ENCODE assay signal across 30 mouse cellular contexts in genomic region chr11:97775186-97775585, GRCm38 (mm10). TPM values are rescaled to one million over a fixed set of nuclear protein-coding genes. Genes with fewer than 3 reads are reported as not detected.
DNase-seq lines count a peak whose midpoint lies in the region; ATAC-seq and TF ChIP-seq lines count a peak whose summit lies in the region.
"Had no signal": no experiment of that assay in that cellular context is flagged by ENCODE, and none has a peak within 500 bp of the region (broad histone marks: within the 10 kb centered on the region; RNA-seq: fewer than 3 reads in every experiment).

No protein-coding gene starts in this region.

- 76% methylated on average over 13 of the region's 13 CpGs for WGBS in hindbrain, embryonic 10.5 days
- WGBS in hindbrain, embryonic 13.5 days = 75% methylated on average over 13 of the region's 13 CpGs
- WGBS in midbrain, embryonic 10.5 days = 77% methylated on average over 13 of the region's 13 CpGs
- 75% methylated on average over 13 of the region's 13 CpGs for WGBS in midbrain, postnatal 0 days

- H3K27ac ChIP-seq in hindbrain, embryonic 10.5 days = peak overlapping the region; percentile 57; the same call in 1 of the 2 replicates
- no peak overlapping the region for H3K27ac ChIP-seq in hindbrain, embryonic 13.5 days
- H3K27ac ChIP-seq in midbrain, embryonic 10.5 days (replicated peaks) = 0 out of 2 replicates have a peak overlapping the region, but pooled peaks have one; percentile 28
- H3K27ac ChIP-seq in midbrain, postnatal 0 days (ENCODE audit: low read depth, low read length) = no peak overlapping the region
- H3K27ac ChIP-seq: heart, adult 2 months; heart, embryonic 13.5 days; hindbrain, embryonic 14.5 days; kidney, postnatal 0 days; left cerebral cortex, adult 2 months; limb, embryonic 15.5 days; neural tube, embryonic 15.5 days had no signal

- DNase-seq in hindbrain, embryonic 10.5 days (ENCODE audit: low spot score) = no peak
- no peak for DNase-seq in midbrain, embryonic 10.5 days (ENCODE audit: low spot score)
- DNase-seq in midbrain, postnatal 0 days (ENCODE audit: low spot score) = no peak
- peak; percentile 61 for DNase-seq in ZHBTc4 (ENCODE audit: low read depth, low spot score)
- DNase-seq in frontal cortex, postnatal 14 days (ENCODE audit: low spot score in 2 of 2) = no peak
- DNase-seq in spleen, postnatal 4 days (ENCODE audit: low spot score in 2 of 2) = no peak
- DNase-seq: adrenal gland, postnatal 25 days; cerebellum, adult 9-11 months; gastrocnemius, postnatal 36 days; heart, adult 2 months; heart, postnatal 14 days; kidney, adult 11 months; left cerebral cortex, postnatal 4 days; lung, postnatal 14 days; right cerebral cortex, adult 18-20 months had no signal

- no peak overlapping the region for H3K4me3 ChIP-seq in hindbrain, embryonic 10.5 days
- no peak overlapping the region for H3K4me3 ChIP-seq in hindbrain, embryonic 13.5 days
- H3K4me3 ChIP-seq in midbrain, embryonic 10.5 days = no peak overlapping the region
- no peak overlapping the region for H3K4me3 ChIP-seq in midbrain, postnatal 0 days (ENCODE audit: low read depth, low read length)
- H3K4me3 ChIP-seq: heart, adult 2 months; heart, embryonic 13.5 days; left cerebral cortex, adult 2 months; limb, embryonic 15.5 days; megakaryocyte, embryonic 14.5 days; neural tube, embryonic 15.5 days had no signal

- H3K9me3 ChIP-seq in hindbrain, embryonic 10.5 days = no peaks in the 10 kb centered on the region
- no peaks in the 10 kb centered on the region for H3K9me3 ChIP-seq in hindbrain, embryonic 13.5 days
- no peaks in the 10 kb centered on the region for H3K9me3 ChIP-seq in midbrain, embryonic 10.5 days (replicated peaks)
- no peaks in the 10 kb centered on the region for H3K9me3 ChIP-seq in midbrain, postnatal 0 days (ENCODE audit: low read length)
- H3K9me3 ChIP-seq: heart, embryonic 13.5 days; limb, embryonic 15.5 days; megakaryocyte, embryonic 14.5 days; neural tube, embryonic 15.5 days had no signal

- H3K4me2 ChIP-seq in hindbrain, embryonic 13.5 days = no peak overlapping the region
- H3K4me2 ChIP-seq in midbrain, postnatal 0 days (ENCODE audit: low read depth, low read length, poor library complexity, severe bottlenecking) = no peak overlapping the region
- H3K4me2 ChIP-seq: heart, embryonic 13.5 days; hindbrain, embryonic 14.5 days; limb, embryonic 15.5 days; neural tube, embryonic 15.5 days had no signal

- TF ChIP-seq CTCF in midbrain, postnatal 0 days (IDR thresholded peaks at IDR 0.05) = no peak

- H3K36me3 ChIP-seq in hindbrain, embryonic 10.5 days = peaks cover 52% of the 10 kb centered on the region
- H3K36me3 ChIP-seq in hindbrain, embryonic 13.5 days = peaks cover 51% of the 10 kb centered on the region
- peaks cover 56% of the 10 kb centered on the region for H3K36me3 ChIP-seq in midbrain, embryonic 10.5 days
- peaks cover 24% of the 10 kb centered on the region for H3K36me3 ChIP-seq in midbrain, postnatal 0 days (ENCODE audit: insufficient read depth, low read length)

- peaks cover 17% of the 10 kb centered on the region for H3K4me1 ChIP-seq in hindbrain, embryonic 10.5 days (replicated peaks)
- peaks cover 10% of the 10 kb centered on the region for H3K4me1 ChIP-seq in hindbrain, embryonic 13.5 days (replicated peaks)
- H3K4me1 ChIP-seq in midbrain, embryonic 10.5 days = peaks cover 17% of the 10 kb centered on the region
- no peaks in the 10 kb centered on the region; the same call in 1 of the 2 replicates for H3K4me1 ChIP-seq in midbrain, postnatal 0 days (ENCODE audit: insufficient read depth, low read length)

- H3K27me3 ChIP-seq in hindbrain, embryonic 10.5 days (ENCODE audit: insufficient read depth, poor library complexity, severe bottlenecking) = no peaks in the 10 kb centered on the region
- no peaks in the 10 kb centered on the region for H3K27me3 ChIP-seq in hindbrain, embryonic 13.5 days
- no peaks in the 10 kb centered on the region for H3K27me3 ChIP-seq in midbrain, embryonic 10.5 days (ENCODE audit: low read depth, poor library complexity, severe bottlenecking)
- H3K27me3 ChIP-seq in midbrain, postnatal 0 days (ENCODE audit: insufficient read depth, low read length) = no peaks in the 10 kb centered on the region
- H3K27me3 ChIP-seq: heart, embryonic 13.5 days; limb, embryonic 15.5 days; megakaryocyte, embryonic 14.5 days; neural tube, embryonic 15.5 days had no signal

- ATAC-seq in hindbrain, embryonic 13.5 days (ENCODE audit: low FRiP score) = no peak
- no peak for ATAC-seq in midbrain, postnatal 0 days (ENCODE audit: low FRiP score)
- ATAC-seq in megakaryocyte-erythroid progenitor cell, adult 5-6 weeks (replicated peaks; ENCODE audit: low FRiP score, low TSS enrichment, poor library complexity, severe bottlenecking) = 0 out of 2 replicates have a peak, but pooled peaks have one; percentile 17
- ATAC-seq: CD4-positive, CD25-positive, alpha-beta regulatory T cell, adult 4 months had no signal

- H3K9ac ChIP-seq in hindbrain, embryonic 13.5 days = no peak overlapping the region
- no peak overlapping the region for H3K9ac ChIP-seq in midbrain, postnatal 0 days (replicated peaks; ENCODE audit: low read length, poor library complexity, severe bottlenecking)
- H3K9ac ChIP-seq: heart, embryonic 13.5 days; hindbrain, embryonic 14.5 days; limb, embryonic 15.5 days; neural tube, embryonic 15.5 days had no signal

RNA-seq across cellular contexts. Expression of gene 1700001P01Rik, which starts 0.5 kb away (rescaled TPM):
- 0.37 and 0.80 TPM in 2 replicates for polyA plus RNA-seq in hindbrain, embryonic 10.5 days (2016; fragmentation: Nextera tagmentation; extraction: Ambion mirVana)
- 0.68 and 0.79 TPM in 2 replicates for polyA plus RNA-seq in hindbrain, embryonic 13.5 days (2015; fragmentation: Nextera tagmentation; extraction: Ambion mirVana)
- 0.20 and 0.46 TPM in 2 replicates for polyA plus RNA-seq in midbrain, embryonic 10.5 days (2016; fragmentation: Nextera tagmentation; extraction: Ambion mirVana)
- total RNA-seq in midbrain, postnatal 0 days (2014; rRNA removed) = not detected in 2 replicates
- 0.29 TPM in 1 of 2 replicates, not detected in the other for polyA plus RNA-seq in midbrain, postnatal 0 days (2015; fragmentation: Nextera tagmentation; extraction: Ambion mirVana)
- 0.89 TPM in 1 of 2 replicates, not detected in the other for total RNA-seq in megakaryocyte-erythroid progenitor cell, adult 5-6 weeks (2014; fragmentation: Nextera tagmentation)
- 2.4 TPM in 1 of 2 replicates, not detected in the other for total RNA-seq in megakaryocyte-erythroid progenitor cell, adult 5-6 weeks (2017)
- total RNA-seq: adrenal gland, postnatal 25 days; common myeloid progenitor, adult 5-6 weeks; gastrocnemius, adult 18-20 months; gastrocnemius, postnatal 36 days; heart, adult 2 months had no signal
- polyA plus RNA-seq: CD4-positive, CD25-positive, alpha-beta regulatory T cell, adult 4 months; heart, embryonic 13.5 days; kidney, postnatal 0 days; liver, embryonic 16.5 days; stomach, embryonic 16.5 days; thymus, postnatal 0 days had no signal

RNA-seq across cellular contexts. Expression of gene Rpl23, which starts 7.1 kb away (rescaled TPM):
- polyA plus RNA-seq in hindbrain, embryonic 10.5 days (2016; fragmentation: Nextera tagmentation; extraction: Ambion mirVana) = 381 and 439 TPM in 2 replicates
- polyA plus RNA-seq in hindbrain, embryonic 13.5 days (2015; fragmentation: Nextera tagmentation; extraction: Ambion mirVana) = 369 and 380 TPM in 2 replicates
- 378 and 451 TPM in 2 replicates for polyA plus RNA-seq in midbrain, embryonic 10.5 days (2016; fragmentation: Nextera tagmentation; extraction: Ambion mirVana)
- 177 and 224 TPM in 2 replicates for total RNA-seq in midbrain, postnatal 0 days (2014; rRNA removed)
- 308 and 329 TPM in 2 replicates for polyA plus RNA-seq in midbrain, postnatal 0 days (2015; fragmentation: Nextera tagmentation; extraction: Ambion mirVana)
- 2,091 and 2,156 TPM in 2 replicates for total RNA-seq in megakaryocyte-erythroid progenitor cell, adult 5-6 weeks (2014; fragmentation: Nextera tagmentation)
- 1,518 and 2,802 TPM in 2 replicates for total RNA-seq in megakaryocyte-erythroid progenitor cell, adult 5-6 weeks (2017)

RNA-seq across cellular contexts. Expression of gene Cwc25, which starts 8.8 kb away (rescaled TPM):
- polyA plus RNA-seq in hindbrain, embryonic 10.5 days (2016; fragmentation: Nextera tagmentation; extraction: Ambion mirVana) = 19.4 and 20.6 TPM in 2 replicates
- polyA plus RNA-seq in hindbrain, embryonic 13.5 days (2015; fragmentation: Nextera tagmentation; extraction: Ambion mirVana) = 17.6 and 18.3 TPM in 2 replicates
- 20.5 and 21.8 TPM in 2 replicates for polyA plus RNA-seq in midbrain, embryonic 10.5 days (2016; fragmentation: Nextera tagmentation; extraction: Ambion mirVana)
- total RNA-seq in midbrain, postnatal 0 days (2014; rRNA removed) = 11.8 and 16.0 TPM in 2 replicates
- 12.0 TPM in 2 replicates for polyA plus RNA-seq in midbrain, postnatal 0 days (2015; fragmentation: Nextera tagmentation; extraction: Ambion mirVana)
- total RNA-seq in megakaryocyte-erythroid progenitor cell, adult 5-6 weeks (2014; fragmentation: Nextera tagmentation) = 17.7 and 18.9 TPM in 2 replicates
- total RNA-seq in megakaryocyte-erythroid progenitor cell, adult 5-6 weeks (2017) = 20.4 and 23.3 TPM in 2 replicates

RNA-seq across cellular contexts. Expression of gene Lasp1, which starts 23.6 kb away (rescaled TPM):
- 77.7 and 90.1 TPM in 2 replicates for polyA plus RNA-seq in hindbrain, embryonic 10.5 days (2016; fragmentation: Nextera tagmentation; extraction: Ambion mirVana)
- polyA plus RNA-seq in hindbrain, embryonic 13.5 days (2015; fragmentation: Nextera tagmentation; extraction: Ambion mirVana) = 131 and 137 TPM in 2 replicates
- polyA plus RNA-seq in midbrain, embryonic 10.5 days (2016; fragmentation: Nextera tagmentation; extraction: Ambion mirVana) = 75.1 and 88.8 TPM in 2 replicates
- 206 and 216 TPM in 2 replicates for total RNA-seq in midbrain, postnatal 0 days (2014; rRNA removed)
- polyA plus RNA-seq in midbrain, postnatal 0 days (2015; fragmentation: Nextera tagmentation; extraction: Ambion mirVana) = 174 and 179 TPM in 2 replicates
- total RNA-seq in megakaryocyte-erythroid progenitor cell, adult 5-6 weeks (2014; fragmentation: Nextera tagmentation) = 15.7 and 20.4 TPM in 2 replicates
- total RNA-seq in megakaryocyte-erythroid progenitor cell, adult 5-6 weeks (2017) = 56.3 and 63.5 TPM in 2 replicates

RNA-seq across cellular contexts. Expression of gene Pip4k2b, which starts 30.7 kb away (rescaled TPM):
- polyA plus RNA-seq in hindbrain, embryonic 10.5 days (2016; fragmentation: Nextera tagmentation; extraction: Ambion mirVana) = 1.8 and 2.0 TPM in 2 replicates
- 4.3 and 4.7 TPM in 2 replicates for polyA plus RNA-seq in hindbrain, embryonic 13.5 days (2015; fragmentation: Nextera tagmentation; extraction: Ambion mirVana)
- 1.4 and 1.5 TPM in 2 replicates for polyA plus RNA-seq in midbrain, embryonic 10.5 days (2016; fragmentation: Nextera tagmentation; extraction: Ambion mirVana)
- total RNA-seq in midbrain, postnatal 0 days (2014; rRNA removed) = 149 and 166 TPM in 2 replicates
- polyA plus RNA-seq in midbrain, postnatal 0 days (2015; fragmentation: Nextera tagmentation; extraction: Ambion mirVana) = 4.1 and 5.2 TPM in 2 replicates
- total RNA-seq in megakaryocyte-erythroid progenitor cell, adult 5-6 weeks (2014; fragmentation: Nextera tagmentation) = 26.4 and 28.6 TPM in 2 replicates
- total RNA-seq in megakaryocyte-erythroid progenitor cell, adult 5-6 weeks (2017) = 24.3 and 26.6 TPM in 2 replicates

Comparison
In these comparisons a context has a peak if more than half of its experiments do, and no peak if none do; other contexts are left out.
1. H3K27ac ChIP-seq: peak in hindbrain, embryonic 10.5 days (single experiment) and midbrain, embryonic 10.5 days (single experiment); none in hindbrain, embryonic 13.5 days (single experiment) and midbrain, postnatal 0 days (single experiment).